In genomic region chr11:16752007-16752348, GRCm38 (mm10) we compare ENCODE assay signal across 8 mouse cellular contexts. TPM values are rescaled to one million over a fixed set of nuclear protein-coding genes. Genes with fewer than 3 reads are reported as not detected.
DNase-seq lines count a peak whose midpoint lies in the region; ATAC-seq and TF ChIP-seq lines count a peak whose summit lies in the region.

Gene Egfr (plus strand): TSS chr11:16752203.

- peak within 1 kb of the TSS; percentile 63 for H3K4me3 ChIP-seq in embryonic facial prominence, embryonic 10.5 days
- peak within 1 kb of the TSS; percentile 68 for H3K4me3 ChIP-seq in kidney, adult 2 months (ENCODE audit: insufficient read depth, low read depth, low read length)
- H3K4me3 ChIP-seq in limb, embryonic 15.5 days: peak within 1 kb of the TSS; percentile 56
- H3K4me3 ChIP-seq in midbrain, embryonic 15.5 days: peak within 1 kb of the TSS; percentile 61

- peak; percentile 88 for TF ChIP-seq POLR2A in kidney, adult 2 months (IDR thresholded peaks at IDR 0.05; ENCODE audit: low read depth, low read length)

- WGBS in embryonic facial prominence, embryonic 10.5 days: under 1% methylated on average over 21 of the region's 21 CpGs
- WGBS in kidney, adult 2 months: under 1% methylated on average over 21 of the region's 21 CpGs
- WGBS in limb, embryonic 15.5 days: 0% methylated on average over 21 of the region's 21 CpGs
- WGBS in midbrain, embryonic 15.5 days: under 1% methylated on average over 21 of the region's 21 CpGs

- peak within 1 kb of the TSS; percentile 81 for H3K4me2 ChIP-seq in limb, embryonic 15.5 days
- peak within 1 kb of the TSS; percentile 99 for H3K4me2 ChIP-seq in midbrain, embryonic 15.5 days

- H3K27ac ChIP-seq in embryonic facial prominence, embryonic 10.5 days (replicated peaks): peak within 1 kb of the TSS; percentile 45
- H3K27ac ChIP-seq in kidney, adult 2 months (ENCODE audit: insufficient read depth, low read depth, low read length): peak within 1 kb of the TSS; percentile 59
- peak within 1 kb of the TSS; percentile 76 for H3K27ac ChIP-seq in limb, embryonic 15.5 days
- no peak within 1 kb of the TSS for H3K27ac ChIP-seq in midbrain, embryonic 15.5 days

- ATAC-seq in frontal cortex, adult (ENCODE audit: low TSS enrichment): peak; percentile 82
- peak; percentile 90 for ATAC-seq in limb, embryonic 15.5 days (ENCODE audit: insufficient number of reproducible peaks, low FRiP score, low TSS enrichment, low read depth)
- peak; percentile 92 for ATAC-seq in midbrain, embryonic 15.5 days (replicated peaks)

- no peaks in the 10 kb centered on the region for H3K36me3 ChIP-seq in embryonic facial prominence, embryonic 10.5 days (replicated peaks)
- no peaks in the 10 kb centered on the region for H3K36me3 ChIP-seq in kidney, adult 2 months (ENCODE audit: control insufficient read depth, insufficient read depth, low read length)
- H3K36me3 ChIP-seq in limb, embryonic 15.5 days: no peaks in the 10 kb centered on the region
- H3K36me3 ChIP-seq in midbrain, embryonic 15.5 days (replicated peaks): no peaks in the 10 kb centered on the region

- no peak for DNase-seq in frontal cortex, postnatal 14 days (ENCODE audit: low spot score in 2 of 2)
- peak; percentile 75 for DNase-seq in embryonic facial prominence, embryonic 10.5 days (ENCODE audit: low spot score)
- peak; percentile 74 for DNase-seq in heart, adult 8-10 months (ENCODE audit: low spot score)
- DNase-seq in kidney, adult 2 months: peak; percentile 90
- DNase-seq in urinary bladder, postnatal 14 days (ENCODE audit: low spot score): peak; percentile 85

- 0 out of 2 replicates have a peak, but pooled peaks have one; percentile 18 for TF ChIP-seq CTCF in kidney, adult 2 months (conservative IDR thresholded peaks at IDR 0.05; ENCODE audit: insufficient read depth, insufficient read length, low read depth, low read length)

- peaks cover 58% of the 10 kb centered on the region for H3K27me3 ChIP-seq in embryonic facial prominence, embryonic 10.5 days (replicated peaks; ENCODE audit: low read depth, poor library complexity, severe bottlenecking)
- H3K27me3 ChIP-seq in kidney, adult 2 months (replicated peaks; ENCODE audit: control insufficient read depth, insufficient read depth, low read length): no peaks in the 10 kb centered on the region
- no peaks in the 10 kb centered on the region; the same call in 1 of the 2 replicates for H3K27me3 ChIP-seq in limb, embryonic 15.5 days
- H3K27me3 ChIP-seq in midbrain, embryonic 15.5 days (replicated peaks): peaks cover 31% of the 10 kb centered on the region

- peak within 1 kb of the TSS; percentile 78 for H3K9ac ChIP-seq in limb, embryonic 15.5 days
- peak within 1 kb of the TSS; percentile 48 for H3K9ac ChIP-seq in midbrain, embryonic 15.5 days

- H3K4me1 ChIP-seq in embryonic facial prominence, embryonic 10.5 days: peaks cover 20% of the 10 kb centered on the region
- peaks cover 4% of the 10 kb centered on the region; the same call in 1 of the 2 replicates for H3K4me1 ChIP-seq in kidney, adult 2 months (ENCODE audit: control insufficient read depth, insufficient read depth, low read length)
- H3K4me1 ChIP-seq in limb, embryonic 15.5 days: peaks cover 18% of the 10 kb centered on the region; the same call in 1 of the 2 replicates
- peaks cover 17% of the 10 kb centered on the region for H3K4me1 ChIP-seq in midbrain, embryonic 15.5 days

- no peaks in the 10 kb centered on the region for H3K9me3 ChIP-seq in embryonic facial prominence, embryonic 10.5 days
- no peaks in the 10 kb centered on the region for H3K9me3 ChIP-seq in limb, embryonic 15.5 days
- H3K9me3 ChIP-seq in midbrain, embryonic 15.5 days: no peaks in the 10 kb centered on the region

RNA-seq across cellular contexts. Expression of gene Egfr, which starts in this region (rescaled TPM):
- 2.3 and 4.4 TPM in 2 replicates for polyA plus RNA-seq in embryonic facial prominence, embryonic 10.5 days (2016; fragmentation: Nextera tagmentation; extraction: Ambion mirVana)
- 1 to 10 TPM; 4.1 to 6.4 (median 5.1) TPM for total RNA-seq in heart, adult 8-10 months (2022)
- polyA plus RNA-seq in kidney, adult 2 months (2012; rRNA removed): 19.9 and 41.0 TPM in 2 replicates
- 28.7 and 28.9 TPM in 2 replicates for polyA plus RNA-seq in limb, embryonic 15.5 days (2015; fragmentation: Nextera tagmentation; extraction: Ambion mirVana)
- 4.3 and 5.7 TPM in 2 replicates for polyA plus RNA-seq in midbrain, embryonic 15.5 days (2015; fragmentation: Nextera tagmentation; extraction: Ambion mirVana)

Comparison
In these comparisons a context has a peak if more than half of its experiments do, and no peak if none do; other contexts are left out.
1. DNase-seq: peak in embryonic facial prominence, embryonic 10.5 days (single experiment), heart, adult 8-10 months (single experiment), kidney, adult 2 months (single experiment) and urinary bladder, postnatal 14 days (single experiment); none in frontal cortex, postnatal 14 days (0 of 2).
2. Peak in every context shown above with its lines, with median percentiles within 50 percentile points of each other: ATAC-seq and H3K4me3 ChIP-seq.